Mouse (Mus musculus) retina, adult 2 months (tissue): ENCODE measurements around the gene Zfp644.

Experiments used
- DNase-seq: peaks from one replicate; pipeline ENCODE4 v3.0.0-alpha.2; 2012; ENCODE audit warnings: low read depth, low spot score

The Zfp644 gene

DNA sequence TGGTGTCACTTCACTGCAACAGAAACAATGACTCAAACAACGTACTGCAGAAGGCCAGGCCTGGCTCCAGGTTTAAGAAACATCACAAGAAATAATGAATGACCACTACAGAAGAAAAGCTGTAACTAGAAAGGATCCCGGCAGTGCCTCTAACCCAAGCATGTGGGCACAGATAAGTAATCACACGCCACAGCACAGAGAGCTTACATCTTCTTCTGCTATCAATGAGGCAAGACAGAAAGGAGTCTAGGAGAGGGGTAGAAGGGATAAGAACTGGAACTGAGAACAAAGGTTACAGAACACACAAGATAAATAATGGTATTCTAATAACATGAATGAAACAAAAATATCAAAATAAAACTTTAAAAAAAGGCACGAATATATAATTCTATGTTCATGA is 32.2 kb downstream of the Zfp644 start:
- DNase-seq = no peak

DNA sequence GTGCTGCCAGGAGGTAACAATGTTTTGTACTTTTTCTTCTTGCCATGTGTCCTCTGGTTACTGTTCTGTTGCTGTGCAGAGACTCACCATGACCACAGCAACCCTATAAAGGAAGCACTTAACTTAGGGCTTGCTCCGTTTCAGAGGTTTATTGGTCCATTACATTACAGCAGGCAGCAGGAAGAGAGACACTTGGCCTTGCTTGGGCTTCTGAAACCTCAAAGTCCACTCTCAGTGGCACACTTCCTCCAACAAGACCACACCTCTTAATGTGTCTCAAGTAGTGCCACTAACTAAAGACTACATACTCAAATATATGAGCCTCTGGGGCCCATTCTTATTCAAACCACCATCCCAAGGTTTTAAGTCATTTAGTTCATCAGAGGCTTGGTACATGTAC is 36.2 kb downstream of the Zfp644 start:
- no peak for DNase-seq

DNA sequence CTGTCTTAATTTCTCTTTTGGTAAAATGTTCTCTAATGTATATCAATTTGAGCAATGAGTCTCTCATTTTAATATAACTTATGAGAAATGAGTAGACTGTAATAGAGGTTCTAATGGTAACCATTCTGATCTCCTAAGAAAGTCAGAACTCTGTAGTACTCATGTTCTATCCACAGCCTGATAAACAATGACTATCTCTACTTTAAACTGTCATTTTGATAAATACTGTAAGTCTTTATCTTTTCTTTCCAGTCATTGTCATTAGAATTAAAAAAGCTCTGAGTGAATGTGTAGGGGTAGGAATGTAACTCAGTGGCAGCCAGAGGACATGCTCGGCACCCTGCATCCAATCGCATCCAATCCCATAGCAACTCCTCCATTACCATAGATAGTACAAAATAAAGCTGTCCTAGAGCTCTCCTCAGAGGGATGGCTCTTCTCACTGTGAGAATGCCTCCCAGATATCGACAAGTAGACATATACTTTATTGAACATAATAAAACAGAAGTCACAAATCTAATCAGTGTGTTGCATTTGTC is 44.2 kb downstream of the Zfp644 start:
- DNase-seq = no peak

DNA sequence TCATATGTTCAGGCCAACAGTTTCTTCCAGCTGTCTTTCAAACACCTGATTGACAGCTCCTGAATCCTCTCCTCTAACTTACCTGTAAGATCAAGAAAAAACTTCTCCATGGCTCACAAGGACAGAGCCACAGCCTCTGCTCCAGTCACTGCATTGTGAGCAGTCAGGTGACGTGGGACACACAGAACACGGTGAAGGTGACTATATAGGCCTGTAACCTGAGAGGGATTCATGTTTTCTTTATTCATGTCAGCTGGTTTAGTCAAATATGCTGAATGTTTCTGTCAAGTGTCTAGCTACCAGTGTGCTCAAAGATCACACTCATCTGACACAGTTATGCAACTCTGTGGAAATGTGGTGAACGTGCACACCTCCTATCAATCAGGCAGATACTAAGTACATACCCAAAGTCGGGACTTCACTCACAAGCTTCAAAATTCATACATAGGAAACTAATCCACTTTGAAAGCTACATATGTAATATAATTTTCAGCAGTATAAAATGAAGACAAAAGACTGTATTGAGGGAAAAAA is 44.8 kb downstream of the Zfp644 start:
- DNase-seq = no peak

DNA sequence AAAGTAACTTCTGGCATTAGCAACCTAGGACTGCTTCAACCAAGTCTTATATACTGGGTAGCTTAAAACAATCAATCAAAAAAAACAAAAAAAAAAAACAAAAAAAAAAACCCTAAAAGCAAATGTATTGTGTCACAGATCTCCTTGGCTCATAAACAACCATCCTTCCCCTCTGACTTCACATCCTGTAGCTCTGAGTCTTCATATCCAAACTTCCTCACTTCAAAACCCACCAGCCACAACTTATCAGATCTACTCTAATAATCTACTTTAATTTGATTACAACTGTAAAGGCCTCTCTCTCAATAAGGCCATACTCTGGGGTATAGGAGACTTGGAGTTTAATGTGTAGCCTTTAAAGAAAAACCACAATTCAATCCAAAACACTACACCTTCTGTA is 47.1 kb downstream of the Zfp644 start:
- DNase-seq = no peak

DNA sequence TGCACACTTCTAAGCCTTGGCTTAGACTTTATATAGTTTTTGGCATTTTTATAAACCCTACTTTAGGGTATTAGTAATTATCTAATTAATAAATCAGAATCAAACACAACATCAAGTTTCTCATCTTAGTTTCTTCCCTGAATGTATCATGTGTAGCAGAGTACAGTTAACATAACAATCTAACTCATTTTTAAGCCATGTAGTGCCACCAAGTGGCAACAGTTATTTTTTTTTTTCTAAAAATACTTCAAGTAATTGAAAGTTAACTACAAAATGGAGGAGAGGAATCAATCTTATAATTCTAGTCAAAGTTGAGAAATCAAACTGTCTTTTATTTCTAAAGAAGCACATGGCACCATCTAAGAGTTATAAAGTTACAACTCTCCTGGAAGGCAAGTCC is 47.6 kb downstream of the Zfp644 start:
- no peak for DNase-seq

DNA sequence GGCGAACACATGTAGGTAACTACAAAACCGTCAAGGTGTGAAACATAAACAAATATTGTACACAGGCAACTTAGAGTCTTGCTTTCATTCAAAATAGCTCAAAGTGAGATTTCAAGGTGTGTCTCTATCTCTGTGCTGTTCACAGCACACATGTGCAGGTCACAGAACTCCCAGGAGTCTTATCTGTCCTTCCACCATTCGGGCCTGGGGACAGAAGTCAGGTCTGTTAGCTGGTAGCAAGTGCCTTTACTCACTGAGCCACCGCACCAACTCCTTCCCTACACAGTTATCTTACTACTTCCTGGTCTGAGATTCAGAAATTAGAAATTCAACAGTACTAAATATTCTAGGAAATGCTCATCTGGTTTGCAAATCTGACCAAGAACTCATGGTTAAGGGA is 53.7 kb downstream of the Zfp644 start:
- no peak for DNase-seq

DNA sequence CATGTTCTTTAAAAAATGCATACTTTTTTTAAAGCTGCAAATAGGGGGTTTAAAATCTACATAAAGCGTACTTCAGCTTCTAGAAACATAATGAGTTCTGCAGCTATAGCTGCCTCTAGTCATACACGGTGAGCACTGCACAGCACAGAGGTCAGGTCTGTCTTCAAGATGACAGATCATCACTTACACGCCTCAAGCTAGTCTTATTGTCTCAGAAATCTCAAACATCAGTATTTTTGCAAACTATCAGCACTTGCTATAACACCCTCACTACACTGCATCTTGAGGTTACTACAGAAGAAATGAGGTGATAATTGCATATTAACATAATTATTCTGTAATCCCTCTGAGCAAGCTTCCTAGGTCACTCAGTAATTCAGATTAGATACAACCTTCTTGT is 55.2 kb downstream of the Zfp644 start:
- no peak for DNase-seq

DNA sequence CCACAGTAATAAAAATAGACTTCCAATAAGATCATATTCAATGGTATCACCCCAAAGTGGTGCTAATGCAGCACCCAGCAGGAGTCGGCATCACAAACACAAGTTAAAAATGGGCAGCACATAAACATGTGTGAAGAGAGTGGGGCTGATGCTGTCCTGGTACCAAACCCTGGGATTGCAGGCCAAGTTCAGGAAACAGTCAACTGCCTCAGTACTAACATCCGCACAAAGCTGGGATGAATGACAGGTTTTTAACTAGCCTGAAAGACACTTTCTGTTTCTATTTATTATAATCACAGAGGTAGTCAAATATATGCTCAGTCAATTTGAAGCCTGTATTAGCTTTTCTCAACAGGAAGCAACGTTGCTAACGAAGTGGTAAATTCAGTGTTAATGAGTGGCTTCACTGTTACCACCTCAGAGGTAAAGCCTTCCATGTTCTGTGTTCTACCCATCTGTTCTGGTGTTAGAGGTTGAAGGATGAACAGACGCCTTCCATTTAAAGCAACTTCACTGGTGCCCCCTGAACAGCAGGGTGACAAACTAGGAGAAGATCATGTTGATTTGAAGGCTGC is 56.8 kb downstream of the Zfp644 start:
- DNase-seq = no peak

DNA sequence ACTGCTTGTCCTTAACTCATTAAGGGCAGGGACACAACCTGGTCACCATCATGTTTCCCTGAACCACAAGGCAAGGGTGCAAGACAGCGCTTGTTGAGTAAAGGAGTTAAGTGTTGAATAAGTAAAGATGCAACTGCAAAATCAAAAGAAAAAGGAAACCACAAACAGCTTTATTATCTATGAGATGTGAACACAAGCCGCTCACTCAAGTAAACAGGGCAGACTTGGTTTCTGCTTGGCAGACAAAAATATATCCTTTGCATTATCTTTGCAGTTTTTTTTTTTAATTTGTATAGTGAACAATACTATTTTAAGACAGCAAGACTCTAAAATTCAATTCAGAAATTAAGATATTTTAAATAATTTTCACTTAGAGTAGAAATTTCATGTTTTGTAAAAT is 57.5 kb downstream of the Zfp644 start:
- DNase-seq = no peak

DNA sequence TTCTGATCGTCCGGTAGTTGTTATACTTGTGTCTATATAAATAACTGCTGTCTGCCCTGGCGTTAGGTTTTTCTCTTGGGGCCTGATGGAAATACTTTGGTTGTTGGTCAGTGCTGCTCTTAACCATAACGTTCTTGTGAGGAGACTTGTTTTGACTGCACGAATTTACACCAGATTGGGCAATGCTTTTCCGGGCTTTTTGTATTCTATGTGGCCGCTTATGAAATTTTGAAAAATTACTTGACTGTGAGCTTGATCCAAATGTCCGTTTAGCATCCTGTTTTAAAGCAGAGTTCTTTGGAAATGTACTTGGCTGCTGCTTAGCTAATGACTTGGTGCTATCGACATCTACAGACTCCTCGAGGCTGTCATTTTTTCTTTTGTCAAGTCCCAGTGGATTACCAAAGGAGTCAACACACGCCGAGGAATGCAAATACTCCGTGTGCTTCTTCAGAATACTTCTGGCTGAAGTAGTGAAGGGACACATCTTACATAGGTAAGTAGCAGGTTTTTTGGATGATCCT is 60.6 kb downstream of the Zfp644 start:
- DNase-seq = no peak

DNA sequence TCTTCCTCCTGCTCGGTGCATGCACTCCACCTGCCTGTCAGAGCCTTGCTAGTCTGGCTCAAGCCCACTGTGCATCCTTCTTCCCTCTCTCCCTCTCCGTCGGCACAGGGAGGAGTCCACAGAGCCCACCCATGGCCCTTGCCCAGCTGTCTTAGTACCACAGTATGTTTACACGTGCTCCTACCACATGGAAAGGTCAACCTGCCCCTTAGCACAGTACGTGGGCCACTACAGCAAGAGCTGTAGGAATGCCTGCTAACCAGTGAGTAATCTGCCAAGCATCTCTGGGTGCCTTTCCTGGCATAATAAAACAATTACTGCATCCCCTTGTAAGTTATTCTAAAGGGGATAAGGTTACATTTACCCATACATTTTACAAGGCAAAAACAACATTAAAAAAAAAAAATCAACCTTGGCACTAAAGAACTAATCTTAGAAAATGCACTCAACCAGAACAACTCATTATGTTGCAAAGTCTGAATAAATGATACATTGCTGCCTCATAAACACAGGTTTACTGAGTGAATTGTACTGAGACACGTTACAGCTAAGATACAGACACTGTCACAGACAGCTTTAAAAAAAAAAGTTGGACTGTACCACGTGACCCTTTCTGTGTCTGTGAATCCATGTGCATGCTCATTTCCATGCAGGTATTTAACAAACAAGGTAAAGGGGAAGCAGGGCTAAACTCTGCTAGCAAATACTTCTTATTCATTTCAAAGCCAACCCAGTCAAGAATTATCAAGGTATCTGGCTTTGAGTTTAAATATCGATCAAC is 68.5 kb downstream of the Zfp644 start:
- no peak for DNase-seq

DNA sequence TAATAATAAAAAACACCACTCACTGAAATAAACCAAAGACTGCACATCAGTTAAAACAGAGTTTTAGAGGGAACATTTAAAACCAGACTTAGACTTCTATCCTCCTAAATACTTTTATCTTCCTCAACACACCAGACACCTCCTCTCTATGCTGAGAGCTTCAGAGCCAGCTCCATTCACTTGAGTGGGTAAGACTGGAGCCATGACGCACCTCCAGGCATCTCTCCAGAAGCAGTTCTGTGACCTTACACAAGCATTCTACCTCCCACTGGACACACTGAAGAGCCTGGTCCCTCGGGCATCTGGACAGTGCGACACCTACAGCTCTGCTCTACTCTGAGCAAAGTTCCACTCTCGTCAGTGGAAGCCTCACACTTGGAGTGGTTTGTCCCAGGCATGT is 73.8 kb downstream of the Zfp644 start:
- no peak for DNase-seq

DNA sequence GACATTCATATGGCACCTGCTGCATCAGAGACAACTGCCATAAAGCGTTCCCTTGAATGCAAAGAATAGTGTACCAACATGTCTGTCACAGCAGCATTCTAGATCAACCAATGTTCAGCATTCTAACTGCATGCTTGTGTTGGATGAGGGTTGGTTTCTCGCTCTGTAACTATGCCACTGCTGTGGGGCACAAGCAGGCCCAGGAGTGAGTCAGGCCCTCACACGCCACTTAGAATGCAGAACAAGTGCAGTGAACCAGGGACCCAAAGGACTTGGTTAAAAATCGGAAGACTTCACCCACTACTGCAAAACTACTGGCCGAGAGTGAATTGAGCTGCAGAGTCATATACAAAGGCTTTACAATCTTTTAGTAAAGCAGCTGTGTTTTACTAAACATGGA is 74.9 kb downstream of the Zfp644 start:
- no peak for DNase-seq

DNA sequence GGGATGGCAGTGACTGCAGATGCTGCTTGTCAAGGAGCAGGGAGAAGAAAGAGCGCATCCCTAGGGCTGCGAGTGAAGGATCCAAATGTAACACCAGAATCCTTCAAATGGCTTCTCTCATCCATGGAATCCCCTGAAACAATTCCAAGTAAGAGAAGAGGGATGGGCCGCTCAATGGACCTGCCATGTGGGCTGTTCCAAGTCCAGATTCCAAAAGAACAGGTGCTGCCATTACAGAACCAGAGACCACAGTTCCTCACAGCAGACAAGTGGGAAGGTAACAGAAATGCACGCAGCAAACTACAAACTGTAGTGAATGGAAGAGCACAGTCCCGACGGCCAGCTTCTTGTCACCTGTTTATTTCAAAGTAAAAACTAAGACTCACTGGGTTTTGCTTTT is 76.6 kb downstream of the Zfp644 start:
- no peak for DNase-seq

DNA sequence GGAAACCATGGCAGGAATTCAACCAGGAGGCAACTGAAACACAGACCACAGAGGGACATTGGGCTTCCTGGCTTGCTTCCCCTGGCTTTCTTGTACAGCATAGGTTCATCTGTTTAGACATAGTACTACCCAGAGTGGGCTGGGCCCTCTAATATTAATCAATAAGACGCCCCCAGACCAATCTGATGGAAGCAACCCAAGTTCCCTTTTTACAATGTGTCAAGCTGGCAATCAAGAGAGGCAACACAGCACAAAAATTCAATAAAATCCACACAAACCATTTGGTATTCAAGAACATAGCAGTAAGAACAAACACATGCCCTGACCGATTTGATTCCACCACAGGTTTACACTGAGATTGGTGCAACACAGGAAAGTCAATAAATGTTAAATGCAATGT is 82.1 kb downstream of the Zfp644 start:
- no peak for DNase-seq

DNA sequence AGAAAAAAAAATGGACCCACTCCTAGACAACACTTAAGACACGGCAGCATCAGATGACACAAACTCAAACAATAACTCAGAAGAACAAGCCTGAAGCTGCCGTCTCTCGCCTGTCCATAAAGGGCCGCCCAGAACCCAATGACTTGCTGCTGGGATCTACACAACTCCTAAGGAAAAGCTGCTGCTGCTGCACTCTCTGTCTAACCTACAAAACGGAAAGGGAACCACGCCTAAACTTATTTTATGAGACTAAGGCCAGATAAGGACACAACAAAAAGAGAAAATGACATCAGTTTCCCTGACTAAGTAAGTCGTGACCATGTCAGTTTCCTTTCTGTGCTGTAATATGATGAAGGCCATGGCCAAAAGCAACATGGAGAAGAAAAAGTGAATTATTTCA is 82.5 kb downstream of the Zfp644 start:
- no peak for DNase-seq

DNA sequence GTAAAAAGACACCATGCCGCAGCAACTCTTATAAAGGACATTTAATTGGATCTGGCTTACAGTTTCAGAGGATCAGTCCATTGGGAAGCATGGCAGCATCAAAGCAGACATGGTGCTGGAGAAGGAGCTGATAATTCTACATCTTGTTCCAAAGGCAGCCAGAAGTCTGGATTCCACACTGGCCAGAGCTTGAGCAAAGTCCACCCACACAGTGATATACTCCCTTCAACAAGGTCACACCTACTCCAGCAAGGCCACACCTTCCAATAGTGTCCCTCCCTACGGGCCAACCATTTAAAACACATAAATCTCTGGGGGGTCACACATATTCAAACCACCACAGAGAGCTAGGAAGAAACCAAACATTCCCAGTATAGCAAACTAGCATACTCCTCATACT is 84.9 kb downstream of the Zfp644 start:
- DNase-seq = no peak

DNA sequence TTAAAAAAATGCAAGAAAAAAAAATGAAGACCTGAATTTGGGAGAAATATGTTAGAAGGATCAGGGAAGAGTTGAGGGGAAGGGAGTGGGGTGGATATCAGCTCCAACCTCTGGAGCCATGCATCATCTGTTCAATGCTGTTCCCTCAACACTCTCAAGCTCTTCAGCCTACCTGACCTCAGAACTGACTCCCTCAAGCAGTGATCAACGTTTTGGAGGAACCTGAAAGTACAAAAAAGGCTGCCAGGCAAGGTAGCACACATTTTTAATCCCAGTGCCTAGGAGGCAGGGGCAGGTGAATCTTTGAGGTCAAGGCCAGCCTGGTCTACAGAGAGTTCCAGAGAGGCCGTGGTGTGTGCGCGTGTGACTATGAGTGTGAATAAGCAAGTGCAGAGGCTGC is 88.3 kb downstream of the Zfp644 start, which contains the start of gene Gm17304:
Gene Gm17304, plus strand, starts transcription at position 301 of the 400 bp plus-strand sequence.
- DNase-seq = no peak

DNA sequence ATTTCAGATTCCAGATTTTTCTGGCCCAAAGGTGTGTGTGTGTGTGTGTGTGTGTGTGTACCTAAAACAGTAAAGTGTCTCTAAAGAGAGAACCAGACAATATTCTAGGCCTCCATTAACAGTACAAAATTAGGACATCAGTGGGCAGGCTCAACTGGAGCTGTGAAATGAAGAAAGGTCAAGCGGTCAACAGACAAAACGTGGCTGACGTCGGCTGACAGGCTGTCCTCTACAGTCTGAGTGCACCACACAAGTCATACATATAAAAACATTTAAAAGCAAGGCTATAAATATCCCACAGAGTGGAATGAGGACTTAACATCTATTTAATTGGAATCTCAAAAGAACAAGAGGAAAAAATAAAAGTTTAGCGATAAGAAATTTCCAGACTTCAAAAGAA is 90.0 kb downstream of the Zfp644 start:
- no peak for DNase-seq

DNA sequence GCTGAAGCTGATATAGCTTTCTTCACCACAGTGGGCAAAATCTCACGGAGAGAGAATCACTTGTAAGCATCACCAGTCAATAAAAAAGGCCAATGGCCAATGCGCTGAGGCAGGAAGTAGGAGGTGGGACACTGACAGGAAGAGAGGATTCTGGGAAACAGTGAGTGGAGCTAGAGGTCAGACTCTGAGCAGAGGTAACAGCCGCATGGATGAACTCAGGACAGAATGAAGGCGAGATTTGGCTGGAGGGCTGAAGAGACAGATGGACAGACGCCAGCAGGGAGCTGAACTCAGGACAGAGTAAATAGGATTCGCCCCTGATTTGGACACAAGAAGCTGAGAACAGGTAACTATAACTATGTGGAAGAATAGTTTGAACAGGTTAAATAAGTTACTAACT is 92.0 kb downstream of the Zfp644 start:
- DNase-seq = no peak

DNA sequence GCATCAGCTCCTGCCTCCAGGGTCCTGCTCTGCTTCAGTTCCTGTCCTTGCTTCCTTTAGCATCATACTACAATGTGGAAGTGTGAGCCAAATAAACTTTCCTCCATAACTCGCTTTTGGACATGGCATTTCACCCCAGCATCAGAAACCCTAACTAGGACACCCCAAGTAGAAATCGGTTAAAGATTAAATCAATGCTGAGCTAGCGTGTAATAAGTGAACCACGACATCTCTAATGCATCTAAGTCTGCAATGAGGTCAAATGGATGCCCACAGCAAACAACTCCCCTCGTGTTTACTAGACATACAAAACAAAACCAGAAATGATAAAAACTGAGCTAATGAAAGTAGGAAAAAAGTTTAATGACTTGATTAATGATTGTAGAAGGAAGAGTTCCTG is 92.7 kb downstream of the Zfp644 start:
- no peak for DNase-seq

DNA sequence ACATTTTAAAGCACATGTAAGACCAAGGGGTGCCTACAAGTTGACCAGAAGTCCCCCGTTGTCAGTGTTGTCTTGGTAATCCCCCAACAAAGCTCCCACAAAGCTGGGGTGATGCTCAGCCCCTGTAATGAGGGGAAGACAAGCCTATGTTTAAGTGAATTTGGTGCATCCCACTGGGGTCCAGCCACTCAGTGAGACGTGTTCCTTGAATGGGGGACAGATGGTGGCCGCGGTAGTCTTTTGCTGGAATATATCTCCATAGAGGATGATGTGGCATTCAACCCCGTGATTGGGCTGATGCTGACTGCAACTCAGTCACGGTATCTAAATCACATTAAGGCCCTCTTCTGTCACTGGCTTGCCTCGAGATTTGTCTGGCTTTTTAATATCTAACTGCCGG is 97.6 kb downstream of the Zfp644 start:
- no peak for DNase-seq
